Mouse (Mus musculus): ENCODE results near the gene Ano1.
A peak's percentile ranks its signal among the peaks of the same experiment; 100 is the strongest.

The Ano1 gene

GRCm38 (mm10) chr7:144696764-144697704, 54.7 kb downstream of the Ano1 start:
- DNase-seq (ENCODE audit: low read depth, low spot score): no peak

GRCm38 (mm10) chr7:144689855-144690254, 61.9 kb downstream of the Ano1 start:
- no peak for DNase-seq (ENCODE audit: low read depth, low spot score)

GRCm38 (mm10) chr7:144689136-144689535, 62.6 kb downstream of the Ano1 start:
- peak; percentile 30 for DNase-seq (ENCODE audit: low read depth, low spot score)

- no peak for DNase-seq (ENCODE audit: low read depth, low spot score)
Observed at GRCm38 (mm10) chr7:144687663-144688381, 64.0 kb downstream of the Ano1 start.

GRCm38 (mm10) chr7:144684947-144685346, 66.8 kb downstream of the Ano1 start:
- DNase-seq (ENCODE audit: low read depth, low spot score): no peak

GRCm38 (mm10) chr7:144684467-144684866, 67.3 kb downstream of the Ano1 start:
- DNase-seq (ENCODE audit: low read depth, low spot score): no peak

GRCm38 (mm10) chr7:144680096-144680495, 71.7 kb downstream of the Ano1 start:
- no peak for DNase-seq (ENCODE audit: low read depth, low spot score)

GRCm38 (mm10) chr7:144678241-144679030, 73.3 kb downstream of the Ano1 start:
- DNase-seq (ENCODE audit: low read depth, low spot score): no peak

- DNase-seq (ENCODE audit: low read depth, low spot score): no peak
Observed at GRCm38 (mm10) chr7:144677341-144678086, 74.3 kb downstream of the Ano1 start.

- DNase-seq (ENCODE audit: low read depth, low spot score): no peak
Observed at GRCm38 (mm10) chr7:144675632-144676031, 76.1 kb downstream of the Ano1 start.

- no peak for DNase-seq (ENCODE audit: low read depth, low spot score)
Observed at GRCm38 (mm10) chr7:144669895-144670294, 81.9 kb downstream of the Ano1 start.

GRCm38 (mm10) chr7:144668603-144669278, 83.0 kb downstream of the Ano1 start:
- DNase-seq (ENCODE audit: low read depth, low spot score): no peak

GRCm38 (mm10) chr7:144667091-144667490, 84.7 kb downstream of the Ano1 start:
- DNase-seq (ENCODE audit: low read depth, low spot score): no peak

GRCm38 (mm10) chr7:144665585-144665984, 86.2 kb downstream of the Ano1 start:
- DNase-seq (ENCODE audit: low read depth, low spot score): no peak

GRCm38 (mm10) chr7:144663566-144663965, 88.2 kb downstream of the Ano1 start:
- no peak for DNase-seq (ENCODE audit: low read depth, low spot score)

- no peak for DNase-seq (ENCODE audit: low read depth, low spot score)
Observed at GRCm38 (mm10) chr7:144656261-144656967, 95.4 kb downstream of the Ano1 start.

- peak; percentile 43 for DNase-seq (ENCODE audit: low read depth, low spot score)
Observed at GRCm38 (mm10) chr7:144653681-144654425, 97.9 kb downstream of the Ano1 start.

- DNase-seq (ENCODE audit: low read depth, low spot score): no peak
Observed at GRCm38 (mm10) chr7:144647547-144647946, 104.2 kb downstream of the Ano1 start.

- no peak for DNase-seq (ENCODE audit: low read depth, low spot score)
Observed at GRCm38 (mm10) chr7:144640817-144641216, 111.0 kb downstream of the Ano1 start.
